Mouse (Mus musculus): ENCODE data around the gene Cox8b. TPM values are rescaled to one million over a fixed set of nuclear protein-coding genes. Genes with fewer than 3 reads are reported as not detected.

Cox8b gene
- total and polyA plus RNA-seq, 2 experiments from 2014 or later = 425 to 1,841 TPM

GRCm38 (mm10) chr7:140905642-140906081, 5.4 kb upstream of the Cox8b start:
- Histone ChIP-seq H3K9ac (replicated peaks; ENCODE audit: low read depth, low read length) (no peak overlapping the region), H3K36me3 (replicated peaks; ENCODE audit: control insufficient read depth, insufficient read depth, low read length) (no peaks in the 10 kb centered on the region), H3K4me1 (ENCODE audit: control insufficient read depth, insufficient read depth) (peaks cover 7% of the 10 kb centered on the region), H3K27ac (ENCODE audit: low read depth) (no peak overlapping the region), H3K4me3 (ENCODE audit: low read depth, low read length) (no peak overlapping the region), H3K4me2 (ENCODE audit: low read depth, low read length) (no peak overlapping the region), H3K27me3 (ENCODE audit: control insufficient read depth, insufficient read depth, low read length) (no peaks in the 10 kb centered on the region), H3K9me3 (replicated peaks; ENCODE audit: control insufficient read depth, low read length) (no peaks in the 10 kb centered on the region)
- ATAC-seq (ENCODE audit: insufficient read depth, low read depth) = no peak
- 42% methylated on average over 2 of the region's 2 CpGs for WGBS
- TF ChIP-seq EP300 (IDR thresholded peaks at IDR 0.05; ENCODE audit: low read depth) (no peak), CTCF (IDR thresholded peaks at IDR 0.05; ENCODE audit: low read depth) (no peak)
- DNase-seq (ENCODE audit: low spot score) = no peak

- Histone ChIP-seq H3K9ac (replicated peaks; ENCODE audit: low read depth, low read length) (no peak overlapping the region), H3K27ac (ENCODE audit: low read depth) (no peak overlapping the region)
- no peak for TF ChIP-seq EP300 (IDR thresholded peaks at IDR 0.05; ENCODE audit: low read depth)
- TF ChIP-seq CTCF (IDR thresholded peaks at IDR 0.05; ENCODE audit: low read depth) = peak; percentile 93
Measured at GRCm38 (mm10) chr7:140903212-140903611, 3.0 kb upstream of the Cox8b start.

DNA sequence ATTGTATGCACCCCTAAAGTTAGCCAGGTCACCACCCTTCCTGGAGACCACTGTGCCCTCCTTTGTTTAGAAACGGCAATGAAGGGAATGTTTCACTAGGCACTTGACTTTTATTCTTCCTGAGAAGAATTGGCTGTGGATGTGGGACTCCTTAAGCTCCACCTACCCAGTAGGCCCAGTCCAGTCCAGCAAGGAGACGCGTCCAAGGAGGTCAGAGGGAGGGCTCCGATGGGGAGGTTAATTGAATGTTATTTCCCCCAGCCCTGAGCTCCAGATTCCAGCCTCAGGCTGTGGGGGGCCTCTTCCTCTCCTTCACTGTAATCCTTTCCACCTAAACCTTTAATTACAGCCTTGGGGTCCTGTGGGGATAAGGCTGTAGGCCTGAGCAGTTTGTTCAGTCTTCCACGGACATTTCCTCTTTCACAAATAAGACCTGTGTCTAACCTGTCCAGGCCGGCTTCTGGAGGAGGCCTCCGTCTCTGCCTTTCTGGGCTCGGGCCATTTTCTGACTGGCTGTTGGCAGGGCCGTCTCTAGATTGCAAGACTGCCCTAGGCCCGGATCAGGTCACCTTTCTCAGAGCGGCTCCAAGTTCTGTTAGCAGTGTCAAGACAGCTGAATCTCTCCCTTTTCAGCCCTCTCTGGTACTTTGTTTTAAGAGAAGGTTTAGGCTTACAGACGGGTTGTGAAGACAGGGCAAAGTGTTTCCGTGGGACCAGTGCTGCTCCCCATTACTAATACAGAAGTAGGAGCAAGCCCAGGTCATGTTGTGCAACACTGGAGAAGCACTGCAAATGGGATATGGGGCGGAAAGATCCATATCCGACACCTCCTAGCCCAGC, 2.0 kb upstream of the Cox8b start:
- TF ChIP-seq EP300 (IDR thresholded peaks at IDR 0.05; ENCODE audit: low read depth) = no peak
- TF ChIP-seq CTCF (IDR thresholded peaks at IDR 0.05; ENCODE audit: low read depth) = no peak
- peaks cover 15% of the 10 kb centered on the region for H3K4me1 ChIP-seq (ENCODE audit: control insufficient read depth, insufficient read depth)
- no peak overlapping the region for H3K27ac ChIP-seq (ENCODE audit: low read depth)
- ATAC-seq (ENCODE audit: insufficient read depth, low read depth) (no peak), DNase-seq (ENCODE audit: low spot score) (no peak)
- 81% methylated on average over 15 of the region's 15 CpGs for WGBS
- H3K9me3 ChIP-seq (replicated peaks; ENCODE audit: control insufficient read depth, low read length) = no peaks in the 10 kb centered on the region
- H3K4me3 ChIP-seq (ENCODE audit: low read depth, low read length) = no peak overlapping the region
- H3K4me2 ChIP-seq (ENCODE audit: low read depth, low read length) = no peak overlapping the region
- H3K27me3 ChIP-seq (ENCODE audit: control insufficient read depth, insufficient read depth, low read length) = no peaks in the 10 kb centered on the region
- no peak overlapping the region for H3K9ac ChIP-seq (replicated peaks; ENCODE audit: low read depth, low read length)
- peaks cover 23% of the 10 kb centered on the region for H3K36me3 ChIP-seq (replicated peaks; ENCODE audit: control insufficient read depth, insufficient read depth, low read length)

More at GRCm38 (mm10) chr7:140903212-140903611, 3.0 kb upstream of the Cox8b start:
- DNase-seq (ENCODE audit: low spot score) (peak; percentile 71), ATAC-seq (ENCODE audit: insufficient read depth, low read depth) (peak; percentile 21)
- Histone ChIP-seq H3K4me2 (ENCODE audit: low read depth, low read length) (no peak overlapping the region), H3K4me3 (ENCODE audit: low read depth, low read length) (no peak overlapping the region), H3K27me3 (ENCODE audit: control insufficient read depth, insufficient read depth, low read length) (no peaks in the 10 kb centered on the region), H3K9me3 (replicated peaks; ENCODE audit: control insufficient read depth, low read length) (no peaks in the 10 kb centered on the region), H3K4me1 (ENCODE audit: control insufficient read depth, insufficient read depth) (peaks cover 15% of the 10 kb centered on the region), H3K36me3 (replicated peaks; ENCODE audit: control insufficient read depth, insufficient read depth, low read length) (peaks cover 13% of the 10 kb centered on the region)
- 25% methylated on average over 13 of the region's 13 CpGs for WGBS

DNA sequence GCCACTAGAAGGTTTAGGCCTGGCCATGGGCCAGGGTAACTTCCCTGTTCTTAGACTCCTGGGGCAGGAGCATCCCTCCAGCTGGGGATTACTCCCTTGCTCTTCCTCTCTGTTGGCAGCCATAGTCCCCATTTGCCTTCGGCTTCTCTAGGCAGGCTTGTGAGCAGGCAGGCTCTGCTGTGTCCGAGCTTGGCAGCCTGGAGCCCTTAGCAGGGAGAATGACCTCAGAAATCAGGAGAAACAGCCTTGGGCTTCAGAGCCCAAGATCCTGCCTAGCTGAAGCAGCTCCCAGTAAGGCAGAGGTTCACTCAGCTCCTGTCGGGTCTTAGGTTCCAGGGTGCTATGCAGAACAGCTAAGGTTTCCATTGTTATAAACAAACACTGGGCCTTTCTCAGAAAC, 1.1 kb downstream of the Cox8b start:
- Histone ChIP-seq H3K27me3 (ENCODE audit: control insufficient read depth, insufficient read depth, low read length) (no peaks in the 10 kb centered on the region), H3K4me1 (ENCODE audit: control insufficient read depth, insufficient read depth) (peaks cover 15% of the 10 kb centered on the region), H3K9me3 (replicated peaks; ENCODE audit: control insufficient read depth, low read length) (no peaks in the 10 kb centered on the region), H3K27ac (ENCODE audit: low read depth) (peak overlapping the region; percentile 96), H3K4me3 (ENCODE audit: low read depth, low read length) (peak overlapping the region; percentile 49), H3K36me3 (replicated peaks; ENCODE audit: control insufficient read depth, insufficient read depth, low read length) (peaks cover 43% of the 10 kb centered on the region), H3K9ac (replicated peaks; ENCODE audit: low read depth, low read length) (peak overlapping the region; percentile 60; the same call in 1 of the 2 replicates), H3K4me2 (ENCODE audit: low read depth, low read length) (peak overlapping the region; percentile 64)
- whole genome bisulfite sequencing = 29% methylated on average over 3 of the region's 3 CpGs
- TF ChIP-seq CTCF (IDR thresholded peaks at IDR 0.05; ENCODE audit: low read depth) (no peak), EP300 (IDR thresholded peaks at IDR 0.05; ENCODE audit: low read depth) (no peak)
- no peak for DNase-seq (ENCODE audit: low spot score)
- no peak for ATAC-seq (ENCODE audit: insufficient read depth, low read depth)

DNA sequence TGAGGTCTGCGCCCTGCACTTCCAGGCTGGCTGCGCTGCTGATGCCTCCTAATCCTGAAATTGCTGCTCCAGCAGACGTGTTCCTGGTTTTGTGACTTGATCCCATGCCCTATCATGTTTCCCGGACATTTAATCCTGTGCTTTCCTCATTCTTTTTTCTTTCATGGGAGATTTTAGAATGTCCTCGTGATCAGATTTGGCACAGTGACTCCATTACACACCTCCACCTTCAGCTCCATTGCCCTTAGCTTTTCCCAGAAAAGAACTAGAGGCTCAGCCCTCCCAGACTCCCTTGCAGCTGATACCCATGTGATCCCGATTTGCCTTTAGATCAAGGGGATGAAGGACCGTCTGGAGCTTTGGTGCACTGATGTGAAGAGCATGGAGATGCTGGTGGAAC, 2.4 kb downstream of the Cox8b start:
- WGBS = 87% methylated on average over 7 of the region's 7 CpGs
- no peak overlapping the region for H3K9ac ChIP-seq (replicated peaks; ENCODE audit: low read depth, low read length)
- no peak overlapping the region for H3K27ac ChIP-seq (ENCODE audit: low read depth)
- ATAC-seq (ENCODE audit: insufficient read depth, low read depth) = no peak
- TF ChIP-seq CTCF (IDR thresholded peaks at IDR 0.05; ENCODE audit: low read depth) = no peak
- no peak for TF ChIP-seq EP300 (IDR thresholded peaks at IDR 0.05; ENCODE audit: low read depth)
- DNase-seq (ENCODE audit: low spot score) = no peak
- no peak overlapping the region for H3K4me3 ChIP-seq (ENCODE audit: low read depth, low read length)
- H3K36me3 ChIP-seq (replicated peaks; ENCODE audit: control insufficient read depth, insufficient read depth, low read length) = peaks cover 51% of the 10 kb centered on the region
- H3K4me1 ChIP-seq (ENCODE audit: control insufficient read depth, insufficient read depth) = peaks cover 15% of the 10 kb centered on the region
- no peaks in the 10 kb centered on the region for H3K27me3 ChIP-seq (ENCODE audit: control insufficient read depth, insufficient read depth, low read length)
- no peaks in the 10 kb centered on the region for H3K9me3 ChIP-seq (replicated peaks; ENCODE audit: control insufficient read depth, low read length)
- no peak overlapping the region for H3K4me2 ChIP-seq (ENCODE audit: low read depth, low read length)

Data from heart, postnatal 0 days (tissue).